In genomic region chr2:28098547-28099505, GRCm38 (mm10) we compare ENCODE assay signal across 9 mouse cellular contexts. TPM values are rescaled to one million over a fixed set of nuclear protein-coding genes. Genes with fewer than 3 reads are reported as not detected.
DNase-seq lines count a peak whose midpoint lies in the region; ATAC-seq lines count a peak whose summit lies in the region.
"Had no signal": no experiment of that assay in that cellular context is flagged by ENCODE, and none has a peak within 500 bp of the region (broad histone marks: within the 10 kb centered on the region; RNA-seq: fewer than 3 reads in every experiment).

No protein-coding gene starts in this region.

- no peak for ATAC-seq in kidney, embryonic 16.5 days (ENCODE audit: low FRiP score, low TSS enrichment)
- peak; percentile 74 for ATAC-seq in forebrain, embryonic 15.5 days (replicated peaks)
- ATAC-seq in limb, embryonic 11.5 days (ENCODE audit: insufficient number of reproducible peaks, low FRiP score, low TSS enrichment, low read depth), result no peak
- no peak for ATAC-seq in megakaryocyte, adult 5-6 weeks (ENCODE audit: poor library complexity, severe bottlenecking)

- WGBS in kidney, embryonic 16.5 days, result 6% methylated on average over 24 of the region's 24 CpGs
- WGBS in forebrain, embryonic 15.5 days, result 2% methylated on average over 24 of the region's 24 CpGs
- WGBS in limb, embryonic 11.5 days, result 6% methylated on average over 24 of the region's 24 CpGs

- H3K4me1 ChIP-seq in kidney, embryonic 16.5 days (ENCODE audit: insufficient read depth, low read length), result no peaks in the 10 kb centered on the region; the same call in 1 of the 2 replicates
- peaks cover 14% of the 10 kb centered on the region for H3K4me1 ChIP-seq in forebrain, embryonic 15.5 days
- H3K4me1 ChIP-seq in limb, embryonic 11.5 days (ENCODE audit: control insufficient read depth, insufficient read depth, low read length), result 0 out of 2 replicates have a peak, but pooled peaks cover 2% of the 10 kb centered on the region

- H3K9me3 ChIP-seq in kidney, embryonic 16.5 days (ENCODE audit: low read length), result no peaks in the 10 kb centered on the region
- no peaks in the 10 kb centered on the region for H3K9me3 ChIP-seq in forebrain, embryonic 15.5 days
- H3K9me3 ChIP-seq in limb, embryonic 11.5 days (ENCODE audit: control insufficient read depth, low read length), result no peaks in the 10 kb centered on the region
- H3K9me3 ChIP-seq: G1E had no signal

- no peak for DNase-seq in kidney, postnatal 25 days
- DNase-seq in limb, embryonic 11.5 days (ENCODE audit: low spot score), result peak; percentile 32
- DNase-seq in right cerebral cortex, adult 18-20 months, result peak; percentile 67
- no peak for DNase-seq in adrenal gland, postnatal 25 days
- DNase-seq in kidney, adult 9 months, result no peak

- H3K27me3 ChIP-seq in kidney, embryonic 16.5 days (ENCODE audit: insufficient read depth, low read length), result no peaks in the 10 kb centered on the region
- no peaks in the 10 kb centered on the region for H3K27me3 ChIP-seq in forebrain, embryonic 15.5 days
- H3K27me3 ChIP-seq in limb, embryonic 11.5 days (ENCODE audit: control insufficient read depth, insufficient read depth, low read length), result no peaks in the 10 kb centered on the region

- H3K36me3 ChIP-seq in kidney, embryonic 16.5 days (ENCODE audit: insufficient read depth, low read length), result no peaks in the 10 kb centered on the region
- no peaks in the 10 kb centered on the region for H3K36me3 ChIP-seq in forebrain, embryonic 15.5 days
- no peaks in the 10 kb centered on the region for H3K36me3 ChIP-seq in limb, embryonic 11.5 days (ENCODE audit: control insufficient read depth, insufficient read depth, low read length)
- H3K36me3 ChIP-seq: G1E had no signal

- H3K9ac ChIP-seq in kidney, embryonic 16.5 days (replicated peaks; ENCODE audit: low read length), result no peak overlapping the region
- H3K9ac ChIP-seq in forebrain, embryonic 15.5 days (replicated peaks), result peak overlapping the region; percentile 38
- no peak overlapping the region for H3K9ac ChIP-seq in limb, embryonic 11.5 days (ENCODE audit: low read length)

- H3K4me2 ChIP-seq in kidney, embryonic 16.5 days (replicated peaks; ENCODE audit: low read depth, low read length), result peak overlapping the region; percentile 35
- H3K4me2 ChIP-seq in forebrain, embryonic 15.5 days (replicated peaks), result peak overlapping the region; percentile 51
- peak overlapping the region; percentile 50 for H3K4me2 ChIP-seq in limb, embryonic 11.5 days (ENCODE audit: low read depth, severe bottlenecking)

- H3K4me3 ChIP-seq in kidney, embryonic 16.5 days (ENCODE audit: low read length), result peak overlapping the region; percentile 24
- peak overlapping the region; percentile 30 for H3K4me3 ChIP-seq in forebrain, embryonic 15.5 days
- peak overlapping the region; percentile 2; the same call in 1 of the 2 replicates for H3K4me3 ChIP-seq in limb, embryonic 11.5 days (ENCODE audit: low read depth, low read length)

- no peak overlapping the region for H3K27ac ChIP-seq in kidney, embryonic 16.5 days (ENCODE audit: low read length)
- H3K27ac ChIP-seq in forebrain, embryonic 15.5 days (replicated peaks), result peak overlapping the region; percentile 67
- no peak overlapping the region for H3K27ac ChIP-seq in limb, embryonic 11.5 days (replicated peaks; ENCODE audit: low read depth, low read length)

RNA-seq across cellular contexts. Expression of gene Fcnb, which starts 14.1 kb away (rescaled TPM):
- polyA plus RNA-seq in kidney, embryonic 16.5 days (2015; fragmentation: Nextera tagmentation; extraction: Ambion mirVana), result 0.40 TPM in 1 of 2 replicates, not detected in the other
- polyA plus RNA-seq in forebrain, embryonic 15.5 days (2015; fragmentation: Nextera tagmentation; extraction: Ambion mirVana), result 0.20 TPM in 1 of 2 replicates, not detected in the other
- polyA plus RNA-seq in limb, embryonic 11.5 days (2014; fragmentation: Nextera tagmentation; extraction: Ambion mirVana), result 0.16 and 0.35 TPM in 2 replicates
- 121 and 124 TPM in 2 replicates for total RNA-seq in megakaryocyte, adult 5-6 weeks (2015)
- 79.0 and 92.1 TPM in 2 replicates for total RNA-seq in megakaryocyte, adult 5-6 weeks (2017)
- total RNA-seq in adrenal gland, postnatal 25 days (2021), result not detected in 2 replicates
- total RNA-seq: G1E had no signal
- polyA plus RNA-seq: G1E had no signal

Comparison
In these comparisons a context has a peak if more than half of its experiments do, and no peak if none do; other contexts are left out.
1. DNase-seq: peak in limb, embryonic 11.5 days (single experiment) and right cerebral cortex, adult 18-20 months (single experiment); none in kidney, postnatal 25 days (0 of 2), adrenal gland, postnatal 25 days (single experiment) and kidney, adult 9 months (single experiment).
2. Peak in every context shown above with its lines, with median percentiles within 50 percentile points of each other: H3K4me2 ChIP-seq and H3K4me3 ChIP-seq.